Mouse (Mus musculus): ENCODE measurements around the gene Ggt6.

- TF ChIP-seq POLR2A (IDR thresholded peaks at IDR 0.05; ENCODE audit: borderline replicate concordance, low read depth, low read length) (no peak), CTCF (IDR thresholded peaks at IDR 0.05; ENCODE audit: low read depth, low read length) (no peak)
Observed at GRCm38 (mm10) chr11:72477653-72478052, 42.3 kb downstream of the Ggt6 start.
